Comparison of ENCODE assay signal across 8 mouse cellular contexts in the genomic region with DNA sequence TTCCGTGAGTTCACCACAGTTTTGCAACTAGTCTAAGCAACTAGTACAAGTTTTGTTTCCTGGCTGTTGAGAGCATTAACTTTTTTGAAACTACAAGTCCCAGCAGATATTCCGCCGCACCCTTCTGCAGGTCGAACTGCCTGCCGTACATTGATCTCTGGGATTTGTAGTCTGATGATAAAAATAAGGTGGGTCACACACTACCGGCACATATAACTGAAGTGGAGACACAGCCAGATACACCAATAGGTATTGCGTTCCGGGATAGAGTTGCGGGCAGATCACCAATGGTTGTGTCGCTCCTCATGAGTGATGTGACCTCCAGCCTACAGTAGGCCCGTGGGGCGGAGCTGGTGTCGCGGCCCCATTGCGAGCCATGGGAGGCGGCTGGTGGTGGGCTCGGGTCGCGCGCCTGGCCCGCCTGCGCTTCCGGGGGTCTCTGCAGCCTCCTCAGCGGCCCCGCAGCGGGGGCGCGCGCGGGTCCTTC. TPM values are rescaled to one million over a fixed set of nuclear protein-coding genes. Genes with fewer than 3 reads are reported as not detected.
A peak's percentile ranks its signal among the peaks of the same experiment; 100 is the strongest.
DNase-seq lines count a peak whose midpoint lies in the region; ATAC-seq and TF ChIP-seq lines count a peak whose summit lies in the region.

Gene Tmem160 (plus strand): TSS at position 193 of the 487 bp plus-strand sequence.

- H3K36me3 ChIP-seq in kidney, embryonic 14.5 days (ENCODE audit: control insufficient read depth, insufficient read depth, low read length): no peaks in the 10 kb centered on the region
- H3K36me3 ChIP-seq in limb, embryonic 15.5 days: 0 out of 2 replicates have a peak, but pooled peaks cover 3% of the 10 kb centered on the region
- H3K36me3 ChIP-seq in splenic B cell, adult 2 months (ENCODE audit: control insufficient read depth, insufficient read depth, low read length, poor library complexity, severe bottlenecking): peaks cover 6% of the 10 kb centered on the region; the same call in 1 of the 2 replicates

- TF ChIP-seq POLR2A in bone marrow macrophage, adult 2 months (IDR thresholded peaks at IDR 0.05; ENCODE audit: borderline replicate concordance, low read depth, low read length): no peak
- no peak for TF ChIP-seq POLR2A in embryonic fibroblast, embryonic 13.5 days (IDR thresholded peaks at IDR 0.05; ENCODE audit: low read depth, low read length)

- peak within 1 kb of the TSS; percentile 91 for H3K4me3 ChIP-seq in bone marrow macrophage, adult 2 months (ENCODE audit: insufficient read depth, low read length)
- H3K4me3 ChIP-seq in embryonic fibroblast, embryonic 13.5 days (ENCODE audit: insufficient read depth, low read length): peak within 1 kb of the TSS; percentile 80
- H3K4me3 ChIP-seq in kidney, embryonic 14.5 days (ENCODE audit: low read length): peak within 1 kb of the TSS; percentile 64
- peak within 1 kb of the TSS; percentile 65 for H3K4me3 ChIP-seq in limb, embryonic 15.5 days

- peak within 1 kb of the TSS; percentile 51 for H3K9ac ChIP-seq in kidney, embryonic 14.5 days (ENCODE audit: low read depth, low read length)
- peak within 1 kb of the TSS; percentile 62 for H3K9ac ChIP-seq in limb, embryonic 15.5 days

- no peaks in the 10 kb centered on the region for H3K27me3 ChIP-seq in kidney, embryonic 14.5 days (ENCODE audit: control insufficient read depth, insufficient read depth, low read length)
- H3K27me3 ChIP-seq in limb, embryonic 15.5 days: no peaks in the 10 kb centered on the region
- H3K27me3 ChIP-seq in splenic B cell, adult 2 months (ENCODE audit: control insufficient read depth, insufficient read depth, low read length, poor library complexity, severe bottlenecking): no peaks in the 10 kb centered on the region

- 0 out of 2 replicates have a peak within 1 kb of the TSS, but pooled peaks have one; percentile 18 for H3K27ac ChIP-seq in bone marrow macrophage, adult 2 months (ENCODE audit: insufficient read depth, low read depth, low read length)
- H3K27ac ChIP-seq in embryonic fibroblast, embryonic 13.5 days (ENCODE audit: insufficient read depth, low read length): no peak within 1 kb of the TSS
- H3K27ac ChIP-seq in kidney, embryonic 14.5 days (ENCODE audit: low read depth, low read length): no peak within 1 kb of the TSS
- peak within 1 kb of the TSS; percentile 58 for H3K27ac ChIP-seq in limb, embryonic 15.5 days

- 2% methylated on average over 30 of the region's 30 CpGs for WGBS in kidney, embryonic 14.5 days
- under 1% methylated on average over 30 of the region's 30 CpGs for WGBS in limb, embryonic 15.5 days

- no peaks in the 10 kb centered on the region for H3K9me3 ChIP-seq in kidney, embryonic 14.5 days (ENCODE audit: control insufficient read depth, low read length)
- no peaks in the 10 kb centered on the region for H3K9me3 ChIP-seq in limb, embryonic 15.5 days

- peaks cover 8% of the 10 kb centered on the region for H3K4me1 ChIP-seq in bone marrow macrophage, adult 2 months (ENCODE audit: control insufficient read depth, insufficient read depth, low read length)
- peaks cover 2% of the 10 kb centered on the region; the same call in 1 of the 2 replicates for H3K4me1 ChIP-seq in embryonic fibroblast, embryonic 13.5 days (ENCODE audit: control insufficient read depth, insufficient read depth, low read length)
- H3K4me1 ChIP-seq in kidney, embryonic 14.5 days (ENCODE audit: control insufficient read depth, insufficient read depth, low read length): peaks cover 4% of the 10 kb centered on the region; the same call in 1 of the 2 replicates
- H3K4me1 ChIP-seq in limb, embryonic 15.5 days: peaks cover 10% of the 10 kb centered on the region

- peak; percentile 98 for ATAC-seq in kidney, embryonic 14.5 days (ENCODE audit: low FRiP score, low TSS enrichment)
- peak; percentile 97 for ATAC-seq in limb, embryonic 15.5 days (ENCODE audit: insufficient number of reproducible peaks, low FRiP score, low TSS enrichment, low read depth)

- peak within 1 kb of the TSS; percentile 59 for H3K4me2 ChIP-seq in kidney, embryonic 14.5 days (replicated peaks; ENCODE audit: low read depth, low read length)
- H3K4me2 ChIP-seq in limb, embryonic 15.5 days: peak within 1 kb of the TSS; percentile 95

- no peak for TF ChIP-seq CTCF in bone marrow macrophage, adult 2 months (IDR thresholded peaks at IDR 0.05; ENCODE audit: low read depth, low read length)
- TF ChIP-seq CTCF in embryonic fibroblast, embryonic 13.5 days (IDR thresholded peaks at IDR 0.05; ENCODE audit: borderline replicate concordance, insufficient read depth, low read length): no peak

- DNase-seq in B cell, adult 2 months: peak; percentile 83 to 84
- peak; percentile 95 to 98 for DNase-seq in heart, adult 9 months (ENCODE audit: low spot score in 2 of 2)
- peak; percentile 64 to 69 for DNase-seq in monocyte, adult 2 months (ENCODE audit: low read depth in 1 of 2, low spot score in 2 of 2)
- peak; percentile 95 for DNase-seq in splenic B cell, adult 2 months (ENCODE audit: low read depth, low spot score)

RNA-seq across cellular contexts. Expression of gene Tmem160, which starts in this region (rescaled TPM):
- polyA plus RNA-seq in bone marrow macrophage, adult 2 months (2012; ENCODE audit: insufficient read depth, insufficient read length, missing spikeins): 43.4 and 51.6 TPM in 2 replicates
- polyA plus RNA-seq in embryonic fibroblast, embryonic 13.5 days (2011; ENCODE audit: insufficient read length, low read depth, missing spikeins): 19.0 and 27.7 TPM in 2 replicates
- 56.0 TPM in 2 replicates for polyA plus RNA-seq in kidney, embryonic 14.5 days (2014; fragmentation: Nextera tagmentation; extraction: Ambion mirVana)
- polyA plus RNA-seq in limb, embryonic 15.5 days (2015; fragmentation: Nextera tagmentation; extraction: Ambion mirVana): 36.6 and 39.2 TPM in 2 replicates

Comparison
In these comparisons a context has a peak if more than half of its experiments do, and no peak if none do; other contexts are left out.
1. H3K27ac ChIP-seq: peak in bone marrow macrophage, adult 2 months (single experiment) and limb, embryonic 15.5 days (single experiment); none in embryonic fibroblast, embryonic 13.5 days (single experiment) and kidney, embryonic 14.5 days (single experiment).
2. Peak in every context shown above with its lines, with median percentiles within 50 percentile points of each other: DNase-seq and H3K4me3 ChIP-seq.